Mouse (Mus musculus): Measurements from ENCODE around the gene Ak3.

The Ak3 gene

GRCm38 (mm10) chr19:28994870-28995269 lies 52.9 kb downstream of the Ak3 start:
- DNase-seq (ENCODE audit: low read depth, low spot score) = no peak

- peak; percentile 4 for DNase-seq (ENCODE audit: low read depth, low spot score)
These were observed 56.4 kb downstream of the Ak3 start for GRCm38 (mm10) chr19:28991391-28991790.

- peak; percentile 67 for DNase-seq (ENCODE audit: low read depth, low spot score)
These were observed 57.1 kb downstream of the Ak3 start for GRCm38 (mm10) chr19:28990590-28991221.

DNA sequence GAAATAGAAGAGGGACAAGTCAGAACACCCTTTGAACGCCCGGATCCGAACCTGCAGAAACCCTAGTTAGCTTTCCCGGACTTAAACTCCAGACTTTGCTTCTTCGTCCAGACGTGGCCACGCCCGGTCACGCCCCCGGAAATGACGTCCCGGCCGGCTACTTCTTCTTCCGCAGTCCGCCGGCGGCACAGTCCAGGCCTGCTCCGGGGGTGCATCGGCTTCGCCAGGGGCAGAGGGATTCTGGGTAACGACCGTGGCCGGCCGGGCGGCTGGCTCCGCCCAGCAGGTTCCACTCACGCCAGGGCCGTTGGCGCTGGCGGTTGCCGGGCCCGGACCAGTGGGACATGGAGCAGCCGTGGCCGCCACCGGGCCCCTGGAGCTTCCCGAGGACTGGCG lies 57.6 kb downstream of the Ak3 start, which contains the start of gene Cdc37l1:
TSS of gene Cdc37l1 (plus strand) at position 159 of the 396 bp plus-strand sequence.
- peak; percentile 95 for DNase-seq (ENCODE audit: low read depth, low spot score)

GRCm38 (mm10) chr19:28989515-28989914 lies 58.2 kb downstream of the Ak3 start:
- DNase-seq (ENCODE audit: low read depth, low spot score) = peak; percentile 18

- no peak for DNase-seq (ENCODE audit: low read depth, low spot score)
These were observed 65.1 kb downstream of the Ak3 start for GRCm38 (mm10) chr19:28982617-28983016.

DNA sequence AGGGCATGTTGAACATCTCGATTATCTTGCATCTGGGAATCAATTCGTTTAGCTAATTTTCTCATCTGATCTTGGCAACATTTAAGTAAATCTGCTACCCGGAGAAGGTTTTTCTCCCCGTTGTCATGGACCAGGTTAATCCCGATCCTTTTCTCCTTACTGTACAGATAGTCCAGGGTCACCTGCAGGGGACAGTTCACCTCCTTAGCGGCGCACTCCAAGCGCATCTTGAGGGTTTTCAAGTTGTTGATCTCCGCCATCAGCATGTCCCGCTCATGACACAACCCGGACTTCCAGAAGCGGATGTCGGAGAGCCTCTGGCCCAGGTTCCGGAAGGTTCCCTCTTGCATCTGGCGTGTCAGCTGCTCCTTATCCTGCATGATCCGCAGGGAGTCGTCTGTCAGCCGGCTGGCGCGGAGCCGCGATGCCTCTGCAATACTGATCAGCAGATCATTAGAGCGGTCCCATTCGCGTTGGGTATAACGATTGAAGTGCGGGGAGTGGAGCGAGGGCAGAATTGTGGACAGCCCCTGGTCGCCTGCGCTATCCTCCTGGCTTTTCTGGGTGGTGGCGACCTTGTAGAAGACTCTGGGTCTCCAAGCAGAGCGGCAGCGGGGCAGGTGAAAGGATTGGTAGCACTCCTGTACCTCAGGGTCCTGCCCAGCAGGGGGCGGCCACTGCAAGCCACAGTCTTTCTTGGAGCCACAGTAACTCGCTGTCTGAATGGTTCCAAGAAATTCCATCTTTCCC lies 72.7 kb downstream of the Ak3 start:
- peak; percentile 84 for DNase-seq (ENCODE audit: low read depth, low spot score)

Data from CD4-positive, CD25-positive, alpha-beta regulatory T cell, adult 2 months (primary cell).